Mouse (Mus musculus) hematopoietic stem cell, adult 5-6 weeks (primary cell): ENCODE measurements at regions not wholly inside any gene's neighbourhood (a gene's known extent, or its start where the extent isn't known, plus 50 kb on each side); places are given as distances from the start of the nearest gene placed in this dataset.

Experiments
- ATAC-seq, 2 experiments: fragments of 125-278 bp in 1 of 2; replicated peaks in 1 of 2; 2 replicates each; pipeline ENCODE4 v1.8.0; 2016 to 2017; ENCODE audit warnings: inconsistent platforms in 2 of 2, mild to moderate bottlenecking in 2 of 2, moderate number of reproducible peaks in 2 of 2, low read depth in 1 of 2, moderate TSS enrichment in 1 of 2; ENCODE audit not compliant: low FRiP score in 2 of 2, poor library complexity in 2 of 2, severe bottlenecking in 2 of 2, insufficient read depth in 1 of 2, low TSS enrichment in 1 of 2

DNA sequence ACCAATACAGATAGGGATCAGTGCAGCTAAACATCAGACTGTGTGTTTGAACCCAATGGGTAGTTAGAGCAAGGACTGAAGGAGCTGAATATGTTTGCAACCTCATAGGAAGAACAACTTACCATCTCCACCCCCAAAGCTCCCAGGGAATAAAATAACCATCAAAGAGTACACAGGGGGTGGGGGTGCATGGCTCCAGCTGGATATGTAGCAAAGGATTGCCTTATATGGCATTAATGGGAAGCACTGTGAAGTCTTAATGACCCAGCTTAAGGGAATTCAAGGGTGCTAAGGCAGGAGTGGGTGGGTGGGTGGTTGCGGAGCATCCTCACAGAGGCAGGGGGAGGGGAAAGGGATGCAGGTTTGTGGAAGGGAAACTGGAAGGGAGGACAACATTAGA, 404.0 kb upstream of the Gm12887 start:
- no peak for ATAC-seq

DNA sequence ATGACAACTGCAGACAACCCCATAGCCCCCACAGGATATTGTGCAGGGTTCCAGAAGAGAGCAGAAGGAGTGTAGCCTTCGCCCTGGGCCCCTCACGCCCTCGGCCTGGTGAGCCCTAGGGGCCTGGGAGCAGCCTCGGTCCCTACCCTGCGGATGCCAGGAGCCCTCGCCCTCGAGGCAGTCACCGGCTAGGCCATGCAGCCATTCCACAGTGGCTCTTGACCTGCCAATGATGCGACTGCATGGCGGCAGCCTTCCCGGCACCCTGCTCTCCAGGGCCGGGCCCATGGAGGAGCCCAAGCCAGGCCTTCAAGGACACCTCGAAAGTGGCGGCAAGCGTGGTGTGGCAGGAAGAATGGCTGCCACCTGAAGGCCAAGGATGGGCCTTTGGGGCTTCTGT, 401.0 kb upstream of the Gm12887 start:
- ATAC-seq: no peak; a peak in 1 of 4 replicates

- ATAC-seq: 0 out of 4 replicates have a peak, but pooled peaks of 1 of the 2 experiments have one; percentile 38
These were observed 387.1 kb upstream of the Gm12887 start for GRCm38 (mm10) chr4:122008938-122009459.

DNA sequence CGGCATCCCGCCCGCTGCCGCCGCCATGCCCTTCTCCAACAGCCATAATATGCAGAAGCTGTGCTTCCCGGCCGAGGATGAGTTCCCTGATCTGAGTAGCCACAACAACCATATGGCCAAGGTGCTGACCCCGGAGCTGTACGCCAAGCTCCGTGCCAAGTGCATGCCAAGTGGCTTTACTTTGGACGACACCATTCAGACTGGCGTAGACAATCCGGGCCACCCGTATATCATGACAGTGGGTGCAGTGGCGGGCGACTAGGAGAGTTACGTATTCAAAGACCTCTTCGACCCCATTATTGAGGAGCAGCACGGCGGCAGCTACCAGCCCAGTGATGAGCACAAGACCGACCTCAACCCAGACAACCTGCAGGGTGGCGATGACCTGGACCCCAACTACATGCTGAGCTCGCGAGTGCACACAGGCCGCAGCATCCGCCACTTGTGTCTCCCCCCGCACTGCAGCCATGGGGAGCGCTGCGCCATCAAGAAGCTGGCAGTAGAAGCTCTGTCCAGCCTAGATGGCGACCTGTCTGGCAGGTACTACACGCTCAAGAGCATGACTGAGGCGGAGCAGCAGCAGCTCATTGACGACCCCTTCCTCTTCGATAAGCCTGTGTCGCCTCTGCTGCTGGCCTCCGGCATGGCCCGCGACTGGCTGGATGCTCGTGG, 386.4 kb upstream of the Gm12887 start:
- ATAC-seq: peak; percentile 37 to 43; a peak in 1 of 4 replicates

DNA sequence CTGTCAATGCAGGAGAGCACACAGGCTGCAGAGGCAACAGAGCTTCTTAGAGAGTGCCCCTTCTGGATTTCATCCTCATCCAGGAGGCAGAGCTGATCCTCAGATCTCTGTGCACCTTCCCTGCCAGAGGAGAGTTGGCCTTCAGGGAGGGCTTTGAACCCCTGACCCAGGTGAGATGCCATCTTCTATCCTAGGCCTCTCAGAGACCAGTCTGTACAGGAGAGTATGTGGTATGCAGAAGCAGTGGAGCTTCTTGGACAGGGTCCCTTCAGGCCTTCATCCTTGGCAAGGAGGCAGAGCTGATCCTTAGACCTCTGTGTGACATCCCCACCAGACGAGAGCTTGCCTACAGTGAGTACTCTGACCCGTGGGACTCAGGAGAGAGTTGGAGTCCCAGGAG, 364.8 kb upstream of the Gm12887 start:
- 0 out of 4 replicates have a peak, but pooled peaks of 1 of the 2 experiments have one; percentile 14 for ATAC-seq

GRCm38 (mm10) chr4:121985371-121985770, 363.5 kb upstream of the Gm12887 start:
- no peak; a peak in 1 of 4 replicates for ATAC-seq

DNA sequence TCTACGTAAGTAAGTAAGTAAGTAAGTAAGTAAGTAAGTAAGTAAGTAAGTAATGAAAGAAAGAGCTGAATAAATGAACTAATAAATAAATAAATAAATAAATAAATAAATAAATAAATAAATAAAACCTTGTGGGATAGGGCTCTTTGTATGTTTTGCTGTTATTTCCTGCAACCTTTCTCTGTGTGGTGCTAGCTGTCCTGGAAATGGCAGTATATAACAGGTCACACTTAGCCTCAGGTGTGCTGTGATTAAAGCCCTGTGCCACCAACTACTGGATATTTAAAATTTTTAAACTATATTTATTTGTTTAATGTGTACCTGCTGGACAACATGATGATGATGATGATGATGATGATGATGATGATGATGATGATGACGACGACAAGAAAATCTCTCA, 353.9 kb upstream of the Gm12887 start:
- no peak for ATAC-seq
